Mouse (Mus musculus) MN1 (cell line): ENCODE measurements around the gene Brd1.
"Not testable (repeated sequence)": the region's sequence is repeated elsewhere in the genome, so short reads cannot be mapped to it uniquely, and the experiment has no call there.

Experiments used
- DNase-seq: peaks from one replicate; pipeline ENCODE4 v3.0.0-alpha.2; 2016; ENCODE audit warnings: low spot score

The Brd1 gene

GRCm38 (mm10) chr15:88733834-88734571 lies at the start of gene Brd1:
Brd1 (minus strand) TSS chr15:88734233.
- peak; percentile 90 for DNase-seq

GRCm38 (mm10) chr15:88774630-88775029 lies 40.6 kb upstream of the Brd1 start:
- not testable (repeated sequence) for DNase-seq

GRCm38 (mm10) chr15:88768537-88768936 lies 34.5 kb upstream of the Brd1 start:
- DNase-seq, result no peak

GRCm38 (mm10) chr15:88766139-88766538 lies 32.1 kb upstream of the Brd1 start:
- not testable (repeated sequence) for DNase-seq

- no peak for DNase-seq
Measured at GRCm38 (mm10) chr15:88761551-88761950, 27.5 kb upstream of the Brd1 start.

GRCm38 (mm10) chr15:88758061-88758460 lies 24.0 kb upstream of the Brd1 start:
- no peak for DNase-seq

GRCm38 (mm10) chr15:88755761-88756160 lies 21.7 kb upstream of the Brd1 start:
- no peak for DNase-seq

- no peak for DNase-seq
Measured at GRCm38 (mm10) chr15:88754896-88755295, 20.9 kb upstream of the Brd1 start.

GRCm38 (mm10) chr15:88752403-88752733 lies 18.3 kb upstream of the Brd1 start:
- DNase-seq, result no peak

GRCm38 (mm10) chr15:88751564-88752402 lies 17.8 kb upstream of the Brd1 start, which contains the start of gene Zbed4:
Zbed4 (plus strand) TSS chr15:88751660.
- DNase-seq, result peak; percentile 79

- DNase-seq, result peak; percentile 100
Measured at GRCm38 (mm10) chr15:88750677-88751563, 16.9 kb upstream of the Brd1 start.

GRCm38 (mm10) chr15:88750032-88750431 lies 16.0 kb upstream of the Brd1 start:
- no peak for DNase-seq

- DNase-seq, result not testable (repeated sequence)
Measured at GRCm38 (mm10) chr15:88749617-88750016, 15.6 kb upstream of the Brd1 start.

- DNase-seq, result no peak
Measured at GRCm38 (mm10) chr15:88745926-88746325, 11.9 kb upstream of the Brd1 start.

- DNase-seq, result no peak
Measured at GRCm38 (mm10) chr15:88745347-88745746, 11.3 kb upstream of the Brd1 start.

- not testable (repeated sequence) for DNase-seq
Measured at GRCm38 (mm10) chr15:88743371-88743770, 9.3 kb upstream of the Brd1 start.

GRCm38 (mm10) chr15:88741366-88741765 lies 7.3 kb upstream of the Brd1 start:
- no peak for DNase-seq

- DNase-seq, result no peak
Measured at GRCm38 (mm10) chr15:88738466-88738865, 4.4 kb upstream of the Brd1 start.

- no peak for DNase-seq
Measured at GRCm38 (mm10) chr15:88736166-88736565, 2.1 kb upstream of the Brd1 start.

- DNase-seq, result peak; percentile 83
Measured at GRCm38 (mm10) chr15:88733041-88733751, 837 bp downstream of the Brd1 start.

- no peak for DNase-seq
Measured at GRCm38 (mm10) chr15:88732405-88733020, 1.5 kb downstream of the Brd1 start.
